Mouse (Mus musculus): ENCODE data around the gene Gm28919.
"Not testable (repeated sequence)": the region's sequence is repeated elsewhere in the genome, so short reads cannot be mapped to it uniquely, and the experiment has no call there.

Gm28919 gene

DNA sequence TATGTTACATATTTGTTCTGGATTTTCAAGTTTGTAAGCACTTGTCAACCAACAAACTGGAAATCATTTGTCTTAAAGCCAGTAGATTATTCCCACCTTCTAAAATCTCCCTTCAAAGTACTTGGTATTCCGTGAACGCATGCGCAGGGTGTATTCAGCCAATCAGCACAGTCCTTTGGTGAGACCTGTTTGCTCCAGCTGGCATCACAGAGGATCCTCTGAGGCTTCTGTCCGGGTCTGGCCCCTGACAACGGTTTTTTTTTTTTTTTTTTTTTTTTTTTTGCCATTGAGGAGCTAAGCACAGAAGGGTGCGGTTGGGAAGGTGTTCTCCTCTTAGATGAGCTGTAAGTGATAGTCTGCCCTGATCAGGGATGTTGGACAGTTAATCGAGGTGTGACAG lies at the start of gene Gm28919:
Gm28919 (plus strand) TSS at position 301 of the 400 bp plus-strand sequence.
- DNase-seq: not testable (repeated sequence)
